Mouse (Mus musculus) skeletal muscle tissue, postnatal 0 days (tissue): ENCODE measurements around the gene Klf9. TPM values are rescaled to one million over a fixed set of nuclear protein-coding genes. Genes with fewer than 3 reads are reported as not detected.

ENCODE experiments used
- microRNA counts: library from miRNA; unstranded; fragments of <30 nt; microRNA quantifications from one replicate; lab custom pipeline; 2015
- microRNA-seq, 2 experiments: library from miRNA; unstranded; fragments of <30 nt; microRNA quantifications; one replicate each; pipeline ENCODE4; 2016
- polyA plus RNA-seq: library from polyadenylated mRNA; unstranded; fragments of >200 nt; fragmentation: Nextera tagmentation; extraction: Ambion mirVana; gene quantifications from 2 replicates; pipeline ENCODE4 v1.2.1, GENCODE M21; 2015

Klf9 gene
- polyA plus RNA-seq, result 11.0 and 12.3 TPM in 2 replicates

DNA sequence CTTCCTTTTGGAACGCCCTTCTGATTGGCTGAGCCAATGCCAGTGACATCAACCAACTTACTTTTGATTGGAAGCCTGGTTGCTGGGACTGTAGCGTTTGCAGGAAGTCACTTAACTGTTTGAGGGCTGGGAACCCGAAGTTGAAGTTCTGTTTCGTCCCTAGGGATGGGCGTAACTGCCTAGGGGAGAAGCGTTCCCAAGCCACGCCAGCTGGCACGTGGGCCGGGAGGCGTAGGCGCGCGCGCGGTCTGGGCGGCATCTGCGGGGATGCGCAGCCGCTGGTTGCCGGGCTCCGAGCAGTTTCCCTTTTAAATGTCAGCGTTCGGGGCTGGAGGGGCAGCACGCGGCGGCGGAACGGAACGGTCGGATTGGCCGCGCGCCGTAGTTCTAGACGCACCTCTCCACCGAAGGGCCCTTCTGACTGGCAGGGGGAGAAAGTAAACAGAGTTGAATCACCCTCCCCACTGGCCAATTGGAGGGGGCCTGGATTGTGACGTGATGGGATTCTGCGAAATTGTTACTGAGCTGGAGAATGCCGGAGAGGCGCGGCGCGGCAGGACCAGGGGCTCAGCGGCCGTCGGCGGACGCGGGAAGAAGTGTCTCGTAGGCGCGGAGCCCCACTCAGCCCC is at the start of gene Klf9:
Gene Klf9 (plus strand): TSS at position 538 of the 629 bp plus-strand sequence.

MicroRNAs within 50 kb of the gene (microRNA counts, 519-probe panel; counts per million panel counts)
- 296 counts per million, percentile 58 among the panel's probes with 10 or more counts for microRNA mmu-miR-1192 (lab: Ali Mortazavi, UCI)

Small RNAs within 50 kb of the gene (microRNA-seq; reads per million reads assigned to microRNA genes)
- gene Mir1192, result 0 reads per million in 2 experiments

Other genes starting within 250 kb of the Klf9 start
- gene Smc5, start 132.7 kb downstream of the Klf9 start, polyA plus RNA-seq, result 14.1 and 15.6 TPM in 2 replicates